Mouse (Mus musculus): ENCODE results near the gene Itgb2. TPM values are rescaled to one million over a fixed set of nuclear protein-coding genes. Genes with fewer than 3 reads are reported as not detected.

Gene Itgb2
- total RNA-seq, 2 experiments from 2014 or later = 1.4 to 1.7 TPM

GRCm38 (mm10) chr10:77548576-77548975 lies 18.5 kb downstream of the Itgb2 start:
- DNase-seq (ENCODE audit: low spot score) = no peak

DNA sequence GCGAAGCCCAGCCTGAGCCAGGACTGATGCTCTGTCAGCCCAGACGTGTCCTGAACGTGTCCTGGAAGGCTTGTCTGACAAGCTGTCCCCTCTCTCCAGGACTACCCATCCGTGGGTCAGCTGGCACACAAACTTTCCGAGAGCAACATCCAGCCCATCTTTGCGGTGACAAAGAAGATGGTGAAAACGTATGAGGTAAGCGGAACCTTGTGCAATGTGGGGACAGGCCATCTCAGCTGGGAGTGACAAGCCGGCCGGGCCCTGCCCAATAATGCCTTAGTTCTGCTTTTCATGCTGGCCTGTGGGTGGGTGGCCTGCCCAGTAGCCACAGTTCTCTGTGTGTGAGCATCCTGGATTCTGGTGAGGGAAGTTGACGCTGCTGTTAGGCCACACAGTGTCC lies 20.8 kb downstream of the Itgb2 start:
- DNase-seq (ENCODE audit: low spot score) = peak; percentile 37

GRCm38 (mm10) chr10:77552162-77552561 lies 22.1 kb downstream of the Itgb2 start:
- DNase-seq (ENCODE audit: low spot score) = no peak

GRCm38 (mm10) chr10:77553285-77553684 lies 23.2 kb downstream of the Itgb2 start:
- DNase-seq (ENCODE audit: low spot score) = no peak

GRCm38 (mm10) chr10:77554918-77555317 lies 24.9 kb downstream of the Itgb2 start:
- no peak for DNase-seq (ENCODE audit: low spot score)

DNA sequence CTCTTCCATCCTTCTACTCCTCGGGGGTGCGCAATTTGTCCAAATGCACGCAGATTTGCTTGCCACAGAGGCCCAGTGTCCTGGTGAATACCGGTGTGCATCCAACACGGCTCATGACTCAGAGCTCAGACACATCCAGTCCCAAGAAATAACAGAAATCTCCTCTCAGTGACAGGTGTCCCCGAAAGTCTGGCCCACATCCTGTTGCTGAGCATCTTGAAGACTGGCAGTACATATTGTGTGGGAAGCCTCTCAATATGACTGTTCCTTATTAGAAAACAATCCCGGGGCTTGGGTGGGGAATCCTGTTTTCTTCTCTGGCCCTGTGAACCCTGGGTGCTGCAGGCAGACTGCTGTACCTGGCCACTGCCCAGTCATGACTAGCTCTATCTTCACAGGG lies 26.6 kb downstream of the Itgb2 start:
- no peak for DNase-seq (ENCODE audit: low spot score)

- no peak for DNase-seq (ENCODE audit: low spot score)
Measured at GRCm38 (mm10) chr10:77557641-77558040, 27.6 kb downstream of the Itgb2 start.

GRCm38 (mm10) chr10:77560090-77560489 lies 30.0 kb downstream of the Itgb2 start:
- no peak for DNase-seq (ENCODE audit: low spot score)

DNA sequence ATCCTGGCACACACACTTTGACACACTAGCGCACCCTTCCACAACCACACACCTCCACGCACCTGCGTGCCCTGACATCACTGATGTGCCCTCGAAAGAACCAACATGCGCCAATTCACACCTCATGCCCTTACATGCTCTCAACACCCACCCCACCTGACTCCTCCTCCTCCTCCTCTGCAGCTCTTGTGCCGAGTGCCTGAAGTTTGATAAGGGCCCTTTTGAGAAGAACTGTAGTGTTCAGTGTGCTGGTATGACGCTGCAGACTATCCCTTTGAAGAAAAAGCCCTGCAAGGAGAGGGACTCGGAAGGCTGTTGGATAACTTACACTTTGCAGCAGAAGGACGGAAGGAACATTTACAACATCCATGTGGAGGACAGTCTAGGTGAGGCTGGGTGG lies 30.8 kb downstream of the Itgb2 start:
- no peak for DNase-seq (ENCODE audit: low spot score)

- DNase-seq (ENCODE audit: low spot score) = no peak
Measured at GRCm38 (mm10) chr10:77561508-77561907, 31.5 kb downstream of the Itgb2 start.

GRCm38 (mm10) chr10:77565005-77565404 lies 35.0 kb downstream of the Itgb2 start:
- DNase-seq (ENCODE audit: low spot score) = no peak

DNA sequence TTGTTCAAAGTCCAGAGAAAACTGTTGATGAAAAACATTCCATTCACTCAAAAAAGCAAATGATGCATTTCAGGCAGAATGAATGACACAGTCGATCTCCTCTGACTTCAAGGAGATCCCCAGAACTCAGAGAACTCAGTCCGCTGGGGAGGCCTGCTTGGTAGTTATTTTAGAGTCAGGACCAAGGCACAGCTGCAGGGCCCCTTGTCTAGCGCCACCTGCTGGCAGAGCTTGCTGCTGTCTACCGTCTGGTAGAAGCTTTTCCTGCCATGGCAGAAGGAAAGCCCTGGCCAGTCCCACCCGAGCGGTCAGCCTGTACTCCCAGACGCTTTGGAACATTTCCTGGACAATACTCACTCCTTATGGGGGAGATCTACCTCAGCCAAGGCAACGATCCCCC lies 36.6 kb downstream of the Itgb2 start:
- peak; percentile 91 for DNase-seq (ENCODE audit: low spot score)

DNA sequence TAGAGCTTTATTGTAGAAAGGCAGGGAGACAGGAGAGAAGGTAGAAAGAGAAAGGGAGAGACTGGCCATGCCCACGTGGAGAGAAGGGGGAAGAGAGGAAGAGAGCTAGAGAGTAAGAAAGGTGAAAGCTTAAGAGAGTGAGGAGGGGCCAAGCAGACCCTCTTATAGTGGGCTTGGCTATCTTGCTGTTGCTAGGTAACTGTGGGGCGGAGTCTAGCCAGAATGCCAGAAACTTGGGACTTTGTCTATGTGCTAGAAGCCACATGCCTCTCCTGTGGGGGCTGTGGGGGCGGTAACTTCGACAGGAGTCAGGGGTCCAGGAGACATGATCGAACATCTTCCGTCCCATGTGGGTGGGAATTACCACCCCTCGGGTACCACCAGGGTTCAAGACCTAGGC lies 39.4 kb downstream of the Itgb2 start:
- no peak for DNase-seq (ENCODE audit: low spot score)

DNA sequence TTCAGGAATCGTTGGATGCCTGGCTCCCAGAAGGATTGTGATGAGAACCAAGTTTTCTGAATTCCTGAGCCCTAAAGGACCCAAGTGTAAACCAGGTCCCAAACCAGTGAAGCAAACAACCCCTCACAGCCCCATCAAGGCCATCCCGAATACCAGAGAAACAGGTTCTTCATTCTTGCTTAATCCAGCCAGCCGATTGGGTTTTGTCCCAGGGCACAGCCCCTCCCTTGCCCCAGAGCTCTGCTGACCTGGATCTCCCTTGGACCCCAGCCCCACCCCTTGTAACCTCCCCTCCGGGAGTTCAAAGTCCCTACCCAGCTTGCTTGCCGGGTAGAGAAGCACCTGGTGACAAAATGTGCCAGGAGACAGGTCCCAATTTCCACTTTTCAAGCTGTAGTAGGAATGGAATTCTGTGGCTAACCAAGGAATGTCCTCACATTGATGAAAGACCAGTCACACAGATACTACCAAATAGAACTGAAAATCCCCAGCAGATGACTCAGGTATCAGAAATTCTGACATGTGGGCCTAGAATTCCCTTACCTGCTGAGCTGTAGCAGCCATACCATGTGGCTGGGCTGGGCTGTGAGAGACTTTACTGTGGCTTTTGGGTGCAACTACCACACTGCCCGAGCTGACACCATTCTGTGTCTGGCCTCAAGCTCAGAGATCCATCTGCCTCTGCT lies 40.1 kb downstream of the Itgb2 start:
- DNase-seq (ENCODE audit: low spot score) = no peak

- DNase-seq (ENCODE audit: low spot score) = no peak
Measured at GRCm38 (mm10) chr10:77572225-77572624, 42.2 kb downstream of the Itgb2 start.

DNA sequence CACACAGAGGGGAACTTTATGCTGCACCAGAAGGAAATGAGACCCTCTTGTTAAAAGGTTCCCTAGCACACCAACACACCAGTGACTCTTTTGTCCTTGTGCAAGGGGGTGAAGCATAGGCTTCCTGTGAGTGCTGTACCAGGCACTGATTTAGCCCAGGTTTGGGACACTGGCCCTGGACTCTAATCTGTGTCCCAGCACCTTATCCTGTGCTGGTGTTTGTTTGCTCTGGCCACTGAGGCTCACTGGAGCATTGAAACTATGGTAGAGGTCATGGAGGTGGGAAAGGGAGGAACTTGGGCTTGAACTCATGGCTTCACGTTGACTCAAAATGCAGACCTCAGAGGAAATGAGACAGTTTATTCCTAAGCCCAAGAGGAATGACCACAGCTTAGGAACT lies 43.1 kb downstream of the Itgb2 start:
- DNase-seq (ENCODE audit: low spot score) = no peak

- peak; percentile 32 for DNase-seq (ENCODE audit: low spot score)
Measured at GRCm38 (mm10) chr10:77580027-77580920, 50.2 kb downstream of the Itgb2 start.

DNA sequence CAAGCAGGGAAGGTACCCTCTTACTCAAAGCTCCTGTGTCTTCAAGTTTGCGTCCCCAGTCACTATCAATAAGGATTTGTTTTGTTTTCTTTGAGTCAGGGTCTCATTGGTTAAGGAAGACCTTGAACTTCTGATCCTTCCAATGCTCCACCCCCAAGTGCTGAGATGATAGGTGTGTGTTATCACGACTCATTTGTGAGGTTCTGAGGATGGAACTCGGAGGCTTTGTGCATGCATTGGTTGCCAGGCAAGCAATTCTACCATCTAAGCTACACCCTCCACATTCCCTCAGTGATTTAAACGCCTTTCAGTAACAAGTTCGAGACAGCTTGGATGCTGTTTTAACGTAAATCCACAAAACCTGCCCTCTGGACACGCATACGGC lies 51.0 kb downstream of the Itgb2 start:
- DNase-seq (ENCODE audit: low spot score) = no peak

DNA sequence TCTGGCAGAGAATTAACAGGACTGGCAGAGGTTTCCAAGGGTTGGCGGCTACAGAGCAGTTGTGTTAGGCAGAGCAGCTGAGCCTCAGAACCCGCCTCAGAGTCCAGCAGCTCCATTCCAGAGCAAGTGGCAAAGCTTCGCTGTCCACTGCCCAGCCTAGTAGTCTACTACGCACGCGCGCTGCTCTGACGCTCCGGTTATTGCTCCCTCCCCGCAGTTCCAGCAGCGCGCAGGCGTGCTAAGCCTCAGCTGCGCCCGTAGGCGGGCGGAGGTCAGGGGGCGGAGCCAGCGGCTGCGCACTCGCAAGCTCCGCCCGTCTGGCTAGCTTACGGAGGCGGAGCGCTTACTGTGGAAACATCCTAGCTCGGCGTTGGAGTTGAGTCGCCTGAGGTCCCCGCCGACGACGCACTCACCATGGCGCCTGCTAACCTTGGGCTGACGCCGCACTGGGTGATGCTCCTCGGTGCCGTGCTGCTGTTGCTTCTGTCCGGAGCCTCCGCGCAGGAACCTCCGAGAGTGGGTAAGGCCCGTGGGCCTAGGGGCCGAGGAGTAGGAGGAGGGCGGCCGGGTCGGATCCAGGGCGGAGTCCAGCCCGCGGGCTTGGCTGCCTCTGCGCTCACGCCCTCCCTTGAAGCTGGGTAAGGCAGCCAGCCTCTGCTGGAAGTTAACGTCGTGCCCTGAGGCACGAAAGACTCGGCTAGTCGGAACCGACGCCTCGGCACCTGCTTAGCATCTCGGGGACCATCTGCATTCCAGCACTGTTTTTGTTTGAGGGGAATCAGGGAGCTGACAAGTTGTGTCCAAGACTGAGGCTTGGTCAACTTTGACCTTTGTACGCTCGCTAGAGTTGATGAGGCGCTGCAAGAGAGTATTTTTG lies 51.6 kb downstream of the Itgb2 start, which contains the start of gene Pttg1ip:
Pttg1ip (plus strand) TSS at position 313 of the 877 bp plus-strand sequence.
- DNase-seq (ENCODE audit: low spot score) = peak; percentile 95

DNA sequence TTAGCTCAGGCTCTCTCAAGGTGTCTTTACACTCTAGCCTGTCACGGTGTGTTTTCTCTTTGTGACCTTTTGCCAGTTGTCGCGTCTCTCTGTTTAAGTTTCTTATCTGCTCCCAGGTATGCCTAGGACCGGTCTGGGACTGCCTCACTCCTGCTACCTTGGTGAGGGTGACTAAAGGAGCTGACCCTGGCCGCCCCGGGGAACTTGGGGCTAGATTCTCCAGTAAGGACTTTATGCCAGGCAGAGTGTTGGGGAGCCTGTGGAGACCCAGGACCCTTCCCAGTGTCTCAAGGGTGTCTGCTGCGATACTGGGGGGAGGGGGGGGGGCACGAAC lies 52.2 kb downstream of the Itgb2 start:
- DNase-seq (ENCODE audit: low spot score) = no peak

DNA sequence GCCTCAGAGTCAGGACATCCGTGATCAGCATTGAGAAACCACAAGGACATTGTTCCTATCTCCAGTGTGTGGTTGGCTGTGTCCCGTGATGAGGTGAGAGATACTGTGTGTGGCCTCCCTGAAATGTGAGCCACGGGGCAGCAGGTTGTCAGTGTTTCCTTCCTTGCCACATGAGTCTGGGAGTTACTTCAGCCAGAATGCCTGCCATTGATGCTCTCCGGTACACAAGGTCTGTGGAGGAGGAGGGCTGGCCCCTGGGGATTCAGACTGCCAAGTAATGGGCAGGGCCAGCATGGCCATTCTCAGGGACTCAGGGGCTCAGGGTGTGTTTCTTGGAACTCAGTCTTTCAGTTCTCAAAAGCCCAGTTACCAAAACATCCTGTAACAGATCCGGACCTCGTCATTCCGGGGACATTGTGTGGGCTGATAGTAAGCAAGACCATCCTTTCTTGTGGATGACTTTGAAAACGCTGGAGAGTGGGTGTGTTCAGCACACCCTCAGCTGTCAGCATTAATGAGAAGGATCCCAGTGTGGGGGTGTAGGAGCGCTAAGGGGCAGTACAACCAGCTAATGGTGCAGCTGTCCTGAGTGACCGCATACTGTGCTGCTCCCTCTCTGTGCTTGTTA lies 53.9 kb downstream of the Itgb2 start:
- peak; percentile 32 for DNase-seq (ENCODE audit: low spot score)
